Mouse (Mus musculus): Measurements from ENCODE around the gene Zbtb7a. TPM values are rescaled to one million over a fixed set of nuclear protein-coding genes. Genes with fewer than 3 reads are reported as not detected.

Gene Zbtb7a
- polyA plus RNA-seq, 1 experiment from 2014 or later = 18.1 TPM

DNA sequence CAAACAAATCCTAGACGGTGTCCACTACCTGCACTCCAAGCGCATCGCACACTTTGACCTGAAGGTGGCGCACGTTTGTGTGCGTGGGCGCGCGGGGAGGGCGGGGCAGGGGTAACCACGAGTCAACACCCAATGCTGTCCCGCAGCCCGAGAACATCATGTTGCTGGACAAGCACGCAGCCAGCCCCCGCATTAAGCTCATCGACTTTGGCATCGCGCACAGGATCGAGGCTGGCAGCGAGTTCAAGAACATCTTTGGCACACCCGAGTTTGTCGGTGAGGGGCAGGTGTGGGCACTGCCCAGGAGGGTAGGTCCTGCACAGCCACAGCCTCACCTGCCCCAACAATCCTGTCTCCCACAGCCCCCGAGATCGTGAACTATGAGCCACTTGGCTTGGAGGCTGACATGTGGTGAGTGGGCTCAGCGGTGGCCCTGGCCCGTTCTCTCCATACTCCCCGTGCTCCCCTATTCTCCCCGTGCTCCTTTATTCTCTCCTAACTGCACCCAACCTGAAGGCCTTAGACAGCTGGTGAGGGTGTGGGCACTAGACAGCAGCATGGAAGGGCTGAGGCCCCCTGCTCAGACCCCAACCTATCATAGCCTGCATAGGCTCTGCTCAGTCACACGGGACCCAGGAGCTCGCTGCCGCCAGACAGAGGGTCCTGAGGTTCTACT, 55.4 kb downstream of the Zbtb7a start:
- WGBS = 75% methylated on average over 31 of the region's 31 CpGs

DNA sequence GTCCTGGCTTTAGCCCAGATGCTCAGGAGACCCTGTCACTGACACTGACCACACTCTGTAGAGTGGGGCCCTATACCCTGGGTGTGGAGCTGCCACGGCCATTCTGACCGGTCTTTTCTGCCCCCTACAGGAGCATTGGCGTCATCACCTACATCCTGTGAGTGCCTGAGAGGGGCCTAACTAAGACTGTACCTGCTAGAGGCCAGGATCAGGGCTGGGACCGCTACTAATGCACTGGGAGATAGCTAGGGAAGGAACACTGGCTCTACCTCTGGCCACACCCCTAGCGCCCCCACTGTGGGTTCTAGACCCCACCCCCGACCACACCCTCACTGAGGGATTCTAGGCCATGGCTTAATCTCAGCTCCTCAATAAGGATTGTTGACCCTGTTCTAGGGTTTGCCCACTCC, 55.9 kb downstream of the Zbtb7a start:
- H3K27me3 ChIP-seq (ENCODE audit: control insufficient read depth, insufficient read depth, low read length) = peaks cover 27% of the 10 kb centered on the region
- no peak overlapping the region for H3K27ac ChIP-seq (ENCODE audit: low read depth, low read length)
- peaks cover 12% of the 10 kb centered on the region for H3K4me1 ChIP-seq (ENCODE audit: control insufficient read depth, insufficient read depth, low read length)
- no peak overlapping the region for H3K9ac ChIP-seq (ENCODE audit: low read depth, low read length)
- H3K4me3 ChIP-seq (ENCODE audit: low read length) = no peak overlapping the region
- ATAC-seq (ENCODE audit: low FRiP score, low TSS enrichment) = 0 out of 2 replicates have a peak, but pooled peaks have one; percentile 7
- H3K9me3 ChIP-seq (ENCODE audit: control insufficient read depth, low read length) = no peaks in the 10 kb centered on the region
- H3K4me2 ChIP-seq (replicated peaks; ENCODE audit: low read depth, low read length) = no peak overlapping the region
- WGBS = 72% methylated on average over 6 of the region's 6 CpGs
- H3K36me3 ChIP-seq (ENCODE audit: control insufficient read depth, insufficient read depth, low read length) = peaks cover 23% of the 10 kb centered on the region; the same call in 1 of the 2 replicates

More for the DNA sequence above, 55.4 kb downstream of the Zbtb7a start:
- no peak for ATAC-seq (ENCODE audit: low FRiP score, low TSS enrichment)
- H3K27me3 ChIP-seq (ENCODE audit: control insufficient read depth, insufficient read depth, low read length) = peaks cover 22% of the 10 kb centered on the region
- H3K4me2 ChIP-seq (replicated peaks; ENCODE audit: low read depth, low read length) = no peak overlapping the region
- H3K9me3 ChIP-seq (ENCODE audit: control insufficient read depth, low read length) = no peaks in the 10 kb centered on the region
- peaks cover 27% of the 10 kb centered on the region; the same call in 1 of the 2 replicates for H3K36me3 ChIP-seq (ENCODE audit: control insufficient read depth, insufficient read depth, low read length)
- no peak overlapping the region for H3K4me3 ChIP-seq (ENCODE audit: low read length)
- H3K9ac ChIP-seq (ENCODE audit: low read depth, low read length) = no peak overlapping the region
- H3K27ac ChIP-seq (ENCODE audit: low read depth, low read length) = no peak overlapping the region
- H3K4me1 ChIP-seq (ENCODE audit: control insufficient read depth, insufficient read depth, low read length) = peaks cover 12% of the 10 kb centered on the region

DNA sequence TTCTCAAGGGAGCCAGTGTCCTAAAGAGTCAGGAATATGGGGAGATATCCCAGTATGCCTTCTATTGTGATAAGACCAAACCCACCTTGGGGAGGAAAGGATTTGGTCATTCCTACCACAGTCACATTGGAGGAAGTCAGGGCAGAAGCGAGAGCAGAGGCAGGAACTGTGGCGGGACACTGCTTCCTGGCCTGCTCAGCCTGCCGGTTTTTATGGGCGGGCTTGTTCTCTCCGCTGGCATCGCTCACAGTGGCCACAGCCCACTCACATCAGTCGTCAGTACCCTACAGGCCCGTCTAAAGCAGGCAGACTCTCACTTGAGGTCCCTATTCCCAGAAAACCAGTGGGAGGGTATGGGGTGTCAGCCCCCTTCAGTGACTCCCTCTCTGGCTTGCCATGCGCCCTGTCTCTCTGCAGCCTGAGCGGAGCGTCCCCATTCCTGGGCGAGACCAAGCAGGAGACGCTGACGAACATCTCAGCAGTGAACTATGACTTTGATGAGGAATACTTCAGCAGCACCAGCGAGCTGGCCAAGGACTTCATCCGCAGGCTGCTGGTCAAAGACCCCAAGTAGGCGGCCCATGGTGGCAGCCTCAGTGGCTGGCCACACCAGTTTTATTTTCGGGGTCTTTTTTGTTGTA, 56.4 kb downstream of the Zbtb7a start:
- Histone ChIP-seq H3K9me3 (ENCODE audit: control insufficient read depth, low read length) (no peaks in the 10 kb centered on the region), H3K4me2 (replicated peaks; ENCODE audit: low read depth, low read length) (peak overlapping the region; percentile 91; the same call in 1 of the 2 replicates), H3K4me3 (ENCODE audit: low read length) (no peak overlapping the region), H3K27ac (ENCODE audit: low read depth, low read length) (no peak overlapping the region; the same call in 1 of the 2 replicates), H3K27me3 (ENCODE audit: control insufficient read depth, insufficient read depth, low read length) (peaks cover 29% of the 10 kb centered on the region), H3K36me3 (ENCODE audit: control insufficient read depth, insufficient read depth, low read length) (peaks cover 23% of the 10 kb centered on the region; the same call in 1 of the 2 replicates), H3K4me1 (ENCODE audit: control insufficient read depth, insufficient read depth, low read length) (peaks cover 12% of the 10 kb centered on the region), H3K9ac (ENCODE audit: low read depth, low read length) (no peak overlapping the region)
- WGBS = 84% methylated on average over 18 of the region's 18 CpGs
- no peak for ATAC-seq (ENCODE audit: low FRiP score, low TSS enrichment)

DNA sequence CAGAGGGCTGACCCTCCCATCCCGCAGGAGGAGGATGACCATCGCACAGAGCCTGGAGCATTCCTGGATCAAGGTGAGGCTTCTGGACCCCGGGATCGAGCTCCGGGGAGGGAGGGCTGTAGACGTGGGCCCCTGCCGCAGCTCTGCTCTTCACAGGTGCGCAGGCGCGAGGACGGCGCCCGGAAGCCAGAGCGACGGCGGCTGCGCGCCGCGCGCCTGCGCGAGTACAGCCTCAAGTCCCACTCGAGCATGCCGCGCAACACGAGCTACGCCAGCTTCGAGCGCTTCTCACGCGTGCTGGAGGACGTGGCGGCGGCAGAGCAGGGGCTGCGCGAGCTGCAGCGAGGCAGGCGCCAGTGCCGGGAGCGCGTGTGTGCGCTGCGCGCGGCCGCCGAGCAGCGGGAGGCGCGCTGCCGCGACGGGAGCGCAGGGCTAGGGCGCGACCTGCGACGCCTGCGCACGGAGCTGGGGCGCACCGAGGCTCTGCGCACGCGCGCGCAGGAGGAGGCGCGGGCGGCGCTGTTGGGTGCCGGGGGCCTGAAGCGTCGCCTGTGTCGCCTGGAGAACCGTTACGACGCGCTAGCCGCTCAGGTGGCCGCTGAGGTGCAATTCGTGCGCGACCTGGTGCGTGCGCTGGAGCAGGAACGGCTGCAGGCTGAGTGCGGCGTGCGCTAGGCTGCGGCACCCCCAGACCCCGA, 57.4 kb downstream of the Zbtb7a start:
- ATAC-seq (ENCODE audit: low FRiP score, low TSS enrichment) = peak; percentile 81
- H3K27me3 ChIP-seq (ENCODE audit: control insufficient read depth, insufficient read depth, low read length) = peaks cover 33% of the 10 kb centered on the region
- H3K4me2 ChIP-seq (replicated peaks; ENCODE audit: low read depth, low read length) = peak overlapping the region; percentile 91
- H3K4me3 ChIP-seq (ENCODE audit: low read length) = peak overlapping the region; percentile 61
- H3K36me3 ChIP-seq (ENCODE audit: control insufficient read depth, insufficient read depth, low read length) = peaks cover 16% of the 10 kb centered on the region; the same call in 1 of the 2 replicates
- WGBS = under 1% methylated on average over 89 of the region's 93 CpGs
- H3K9ac ChIP-seq (ENCODE audit: low read depth, low read length) = peak overlapping the region; percentile 84
- no peaks in the 10 kb centered on the region for H3K9me3 ChIP-seq (ENCODE audit: control insufficient read depth, low read length)
- H3K4me1 ChIP-seq (ENCODE audit: control insufficient read depth, insufficient read depth, low read length) = peaks cover 12% of the 10 kb centered on the region
- H3K27ac ChIP-seq (ENCODE audit: low read depth, low read length) = peak overlapping the region; percentile 86; the same call in 1 of the 2 replicates

DNA sequence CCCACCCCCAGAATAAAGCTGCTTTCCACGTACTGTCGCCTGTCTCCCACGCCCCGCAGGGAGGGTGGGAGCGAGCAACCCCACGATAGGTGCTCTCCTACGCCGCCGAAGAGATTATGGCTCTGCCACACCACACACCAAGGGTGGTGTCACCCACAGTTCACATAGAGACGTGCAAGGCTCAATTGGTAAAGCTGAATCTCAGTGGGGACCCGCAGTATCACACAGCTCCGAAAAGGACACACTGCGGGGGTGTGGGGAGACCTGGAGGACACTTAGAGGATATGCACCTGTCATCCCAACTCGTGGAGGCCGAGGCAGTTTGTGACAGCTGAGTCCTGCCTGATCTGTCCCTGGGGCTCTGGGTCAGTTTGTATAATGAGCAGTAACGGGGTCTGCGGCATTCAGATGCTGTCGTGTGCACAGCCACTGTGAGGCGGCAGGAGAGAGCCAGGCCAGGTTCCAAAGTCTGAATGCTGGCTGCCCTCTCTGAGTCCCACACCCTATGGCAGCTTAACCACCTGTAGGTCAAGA, 58.0 kb downstream of the Zbtb7a start:
- peak overlapping the region; percentile 84 for H3K9ac ChIP-seq (ENCODE audit: low read depth, low read length)
- H3K4me1 ChIP-seq (ENCODE audit: control insufficient read depth, insufficient read depth, low read length) = peaks cover 12% of the 10 kb centered on the region
- peak overlapping the region; percentile 91 for H3K4me2 ChIP-seq (replicated peaks; ENCODE audit: low read depth, low read length)
- peaks cover 33% of the 10 kb centered on the region for H3K27me3 ChIP-seq (ENCODE audit: control insufficient read depth, insufficient read depth, low read length)
- H3K27ac ChIP-seq (ENCODE audit: low read depth, low read length) = peak overlapping the region; percentile 86; the same call in 1 of the 2 replicates
- peak; percentile 18 for ATAC-seq (ENCODE audit: low FRiP score, low TSS enrichment)
- no peaks in the 10 kb centered on the region for H3K9me3 ChIP-seq (ENCODE audit: control insufficient read depth, low read length)
- H3K4me3 ChIP-seq (ENCODE audit: low read length) = peak overlapping the region; percentile 61
- 4% methylated on average over 19 of the region's 19 CpGs for WGBS
- peaks cover 16% of the 10 kb centered on the region; the same call in 1 of the 2 replicates for H3K36me3 ChIP-seq (ENCODE audit: control insufficient read depth, insufficient read depth, low read length)

DNA sequence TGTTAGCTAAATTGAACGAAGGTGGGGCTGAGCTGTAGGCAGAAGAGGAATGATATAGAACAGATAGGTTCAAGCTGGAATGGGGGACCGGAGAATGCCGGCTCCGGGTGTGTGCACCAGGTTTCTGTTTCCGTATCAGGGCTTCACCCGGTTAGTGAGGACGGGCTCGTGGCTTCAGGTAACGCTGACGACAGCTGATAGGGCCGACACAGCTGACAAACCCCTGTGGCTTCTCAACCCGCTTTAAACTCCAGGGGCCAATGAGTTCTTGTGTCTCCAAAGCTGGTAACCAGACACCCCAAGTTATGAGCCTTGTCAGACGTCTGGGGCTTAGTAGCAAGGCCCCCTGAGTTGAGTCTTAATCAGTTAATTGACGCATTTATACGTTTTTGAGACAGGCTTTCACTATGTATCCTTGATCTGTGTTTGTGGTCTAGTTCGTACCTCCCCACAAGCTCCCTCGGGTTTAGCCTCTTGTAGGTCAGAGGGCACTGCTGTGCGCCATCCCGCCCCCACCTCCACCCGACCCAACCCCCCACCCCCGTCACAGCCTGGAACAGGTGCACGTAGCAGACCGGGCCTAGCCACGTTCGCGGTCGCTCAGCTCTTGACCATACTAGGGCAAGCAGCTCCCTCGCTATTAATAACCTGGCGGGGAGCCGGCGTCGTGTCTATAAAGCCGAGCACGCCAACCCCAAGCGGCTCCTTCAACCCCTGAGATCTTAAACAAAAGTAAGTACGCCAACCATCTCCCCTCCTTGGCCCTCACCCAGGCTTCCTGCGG, 59.2 kb downstream of the Zbtb7a start:
- H3K4me3 ChIP-seq (ENCODE audit: low read length) = peak overlapping the region; percentile 7; the same call in 1 of the 2 replicates
- H3K9me3 ChIP-seq (ENCODE audit: control insufficient read depth, low read length) = no peaks in the 10 kb centered on the region
- peaks cover 12% of the 10 kb centered on the region; the same call in 1 of the 2 replicates for H3K36me3 ChIP-seq (ENCODE audit: control insufficient read depth, insufficient read depth, low read length)
- 12% methylated on average over 37 of the region's 37 CpGs for WGBS
- no peak overlapping the region for H3K4me2 ChIP-seq (replicated peaks; ENCODE audit: low read depth, low read length)
- H3K4me1 ChIP-seq (ENCODE audit: control insufficient read depth, insufficient read depth, low read length) = peaks cover 12% of the 10 kb centered on the region
- no peak for ATAC-seq (ENCODE audit: low FRiP score, low TSS enrichment)
- H3K27ac ChIP-seq (ENCODE audit: low read depth, low read length) = no peak overlapping the region
- peak overlapping the region; percentile 25; the same call in 1 of the 2 replicates for H3K9ac ChIP-seq (ENCODE audit: low read depth, low read length)
- H3K27me3 ChIP-seq (ENCODE audit: control insufficient read depth, insufficient read depth, low read length) = peaks cover 33% of the 10 kb centered on the region

DNA sequence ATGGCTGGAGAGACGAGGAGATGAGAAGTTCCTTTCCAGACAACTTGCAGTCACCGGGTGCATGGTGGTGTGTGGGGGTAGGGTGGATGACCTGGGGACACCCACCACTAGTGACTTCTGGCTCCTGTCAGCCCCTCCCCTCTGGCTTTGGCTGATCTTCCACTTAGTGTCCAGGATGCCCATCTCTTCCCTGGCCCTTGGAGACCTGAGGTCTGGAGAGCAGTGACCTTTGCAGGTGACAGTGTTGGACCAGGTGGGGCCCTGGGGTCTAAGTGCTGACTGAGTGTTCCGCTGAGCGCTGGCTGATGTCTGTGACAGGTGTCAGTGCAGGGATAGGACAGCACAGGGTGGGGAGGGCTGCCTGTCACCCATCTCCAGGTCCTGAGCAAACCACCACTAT, 60.3 kb downstream of the Zbtb7a start:
- Histone ChIP-seq H3K9me3 (ENCODE audit: control insufficient read depth, low read length) (no peaks in the 10 kb centered on the region), H3K9ac (ENCODE audit: low read depth, low read length) (no peak overlapping the region), H3K36me3 (ENCODE audit: control insufficient read depth, insufficient read depth, low read length) (peaks cover 6% of the 10 kb centered on the region; the same call in 1 of the 2 replicates), H3K27me3 (ENCODE audit: control insufficient read depth, insufficient read depth, low read length) (peaks cover 33% of the 10 kb centered on the region), H3K4me3 (ENCODE audit: low read length) (no peak overlapping the region), H3K4me1 (ENCODE audit: control insufficient read depth, insufficient read depth, low read length) (peaks cover 12% of the 10 kb centered on the region), H3K27ac (ENCODE audit: low read depth, low read length) (no peak overlapping the region), H3K4me2 (replicated peaks; ENCODE audit: low read depth, low read length) (no peak overlapping the region)
- 58% methylated on average over 4 of the region's 4 CpGs for WGBS
- ATAC-seq (ENCODE audit: low FRiP score, low TSS enrichment) = no peak

DNA sequence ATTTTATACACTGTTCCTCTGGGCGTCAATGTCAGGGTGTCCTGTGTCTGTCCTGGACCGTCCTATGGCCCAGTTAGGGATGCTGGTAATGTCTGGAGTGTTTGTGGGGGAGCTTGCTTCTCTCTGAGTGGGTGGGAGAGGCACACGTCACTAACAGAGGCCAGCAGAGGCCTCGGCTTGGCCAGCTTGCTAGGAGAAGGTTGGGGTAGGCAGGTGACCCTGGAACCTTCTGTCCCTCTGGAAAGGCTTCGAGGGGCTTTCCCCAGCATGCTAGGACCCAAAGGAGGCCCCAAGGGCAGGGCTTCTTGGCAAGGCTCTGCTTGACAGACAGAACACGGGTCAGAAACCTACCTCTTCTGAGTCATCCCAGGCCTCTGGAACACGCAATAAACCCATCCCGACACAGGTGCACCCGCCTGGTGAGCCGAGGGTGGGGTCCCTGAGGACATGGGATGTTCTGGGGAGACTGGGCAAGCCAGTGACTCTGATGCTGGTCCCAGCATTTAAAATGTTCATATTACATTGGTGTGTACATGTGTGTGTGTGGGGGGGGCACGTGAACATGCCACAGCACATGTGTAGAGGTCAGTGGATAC, 61.5 kb downstream of the Zbtb7a start:
- Histone ChIP-seq H3K36me3 (ENCODE audit: control insufficient read depth, insufficient read depth, low read length) (no peaks in the 10 kb centered on the region), H3K4me3 (ENCODE audit: low read length) (no peak overlapping the region), H3K9ac (ENCODE audit: low read depth, low read length) (no peak overlapping the region), H3K4me1 (ENCODE audit: control insufficient read depth, insufficient read depth, low read length) (peaks cover 12% of the 10 kb centered on the region), H3K4me2 (replicated peaks; ENCODE audit: low read depth, low read length) (no peak overlapping the region), H3K27ac (ENCODE audit: low read depth, low read length) (no peak overlapping the region), H3K9me3 (ENCODE audit: control insufficient read depth, low read length) (no peaks in the 10 kb centered on the region), H3K27me3 (ENCODE audit: control insufficient read depth, insufficient read depth, low read length) (peaks cover 33% of the 10 kb centered on the region)
- ATAC-seq (ENCODE audit: low FRiP score, low TSS enrichment) = no peak
- WGBS = 58% methylated on average over 11 of the region's 11 CpGs
